Mouse (Mus musculus): ENCODE results near the gene Pds5a. TPM values are rescaled to one million over a fixed set of nuclear protein-coding genes. Genes with fewer than 3 reads are reported as not detected.
"Not testable (repeated sequence)": the region's sequence is repeated elsewhere in the genome, so short reads cannot be mapped to it uniquely, and the experiment has no call there.

The Pds5a gene
- polyA plus RNA-seq, 2 experiments: 82.7 to 90.6 TPM

DNA sequence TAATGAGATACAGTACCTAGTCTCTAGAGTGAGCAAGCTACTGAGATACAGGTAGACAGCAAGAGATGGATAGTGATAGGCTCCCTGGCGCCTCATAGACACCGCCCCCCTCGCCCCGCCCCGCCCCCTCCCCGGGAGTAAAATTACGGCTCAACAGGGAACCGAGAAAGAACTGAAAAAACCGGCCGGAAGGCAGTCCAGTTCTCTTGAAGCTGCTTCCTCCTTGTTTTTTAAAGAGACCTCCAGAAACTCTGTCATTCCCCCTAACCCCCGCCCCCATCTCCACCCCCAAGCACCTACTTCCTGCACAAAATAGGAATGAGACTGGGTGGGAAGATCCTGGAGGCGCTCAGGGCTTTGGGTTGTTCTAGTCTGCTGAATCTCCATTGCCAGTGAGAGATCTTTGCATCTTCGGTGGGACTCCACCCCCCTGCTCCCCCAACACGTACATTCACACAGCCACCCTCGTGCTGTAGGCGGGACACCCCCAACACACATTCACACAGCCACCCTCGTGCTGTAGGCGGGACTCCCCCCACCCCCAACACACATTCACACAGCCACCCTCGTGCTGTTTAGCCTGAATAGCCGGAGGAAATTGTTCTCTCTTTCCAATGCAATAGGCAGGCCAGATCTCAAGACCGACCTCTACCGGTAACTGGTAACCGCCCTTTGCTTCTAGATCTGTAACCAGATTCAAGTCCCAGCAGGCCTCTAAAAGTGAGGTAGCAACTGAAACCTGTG, 26.4 kb upstream of the Pds5a start:
- H3K27me3 ChIP-seq (ENCODE audit: control insufficient read depth, insufficient read depth, low read length): no peaks in the 10 kb centered on the region
- ATAC-seq (ENCODE audit: low FRiP score, low read depth) (peak; percentile 91), DNase-seq (ENCODE audit: low spot score) (peak; percentile 81)
- WGBS: 2% methylated on average over 23 of the region's 23 CpGs
- H3K4me1 ChIP-seq (ENCODE audit: control insufficient read depth, insufficient read depth, low read length): 0 out of 2 replicates have a peak, but pooled peaks cover 2% of the 10 kb centered on the region
- H3K9me3 ChIP-seq (ENCODE audit: control insufficient read depth, low read length): no peaks in the 10 kb centered on the region
- peak overlapping the region; percentile 88 for H3K27ac ChIP-seq (replicated peaks; ENCODE audit: low read depth, low read length)
- peak overlapping the region; percentile 70 for H3K4me2 ChIP-seq (replicated peaks; ENCODE audit: low read depth, low read length, severe bottlenecking)
- peak overlapping the region; percentile 52 for H3K9ac ChIP-seq (ENCODE audit: low read depth, low read length, severe bottlenecking)
- peak overlapping the region; percentile 42 for H3K4me3 ChIP-seq (replicated peaks; ENCODE audit: low read length)
- H3K36me3 ChIP-seq (ENCODE audit: control insufficient read depth, insufficient read depth, low read length): no peaks in the 10 kb centered on the region
- no peak for TF ChIP-seq POLR2A (IDR thresholded peaks at IDR 0.05; ENCODE audit: borderline replicate concordance, extremely low read depth, insufficient read depth, insufficient read length)

DNA sequence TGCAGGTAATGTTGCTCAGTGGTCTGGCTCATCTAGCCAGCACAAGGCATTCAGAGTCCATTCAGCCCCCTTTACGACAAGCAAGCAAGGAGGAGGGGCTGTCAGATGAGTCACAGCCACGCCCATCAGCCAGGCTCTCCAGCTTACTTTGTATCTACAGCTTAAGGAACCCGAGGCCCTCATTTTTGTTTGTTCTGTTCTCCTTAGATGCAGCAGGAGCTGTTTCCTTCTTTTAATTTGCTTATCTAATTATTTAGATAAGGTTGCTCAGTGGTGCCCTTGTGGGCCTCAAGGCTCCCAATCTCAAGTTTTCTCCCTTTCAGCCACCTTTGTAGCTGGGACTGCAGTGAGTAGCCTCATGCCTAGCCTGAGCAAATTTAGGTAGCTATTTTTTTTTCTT, 20.3 kb upstream of the Pds5a start:
- Histone ChIP-seq H3K4me2 (replicated peaks; ENCODE audit: low read depth, low read length, severe bottlenecking) (no peak overlapping the region), H3K36me3 (ENCODE audit: control insufficient read depth, insufficient read depth, low read length) (no peaks in the 10 kb centered on the region), H3K27me3 (ENCODE audit: control insufficient read depth, insufficient read depth, low read length) (no peaks in the 10 kb centered on the region), H3K9ac (ENCODE audit: low read depth, low read length, severe bottlenecking) (no peak overlapping the region), H3K9me3 (ENCODE audit: control insufficient read depth, low read length) (no peaks in the 10 kb centered on the region), H3K4me1 (ENCODE audit: control insufficient read depth, insufficient read depth, low read length) (no peaks in the 10 kb centered on the region), H3K27ac (replicated peaks; ENCODE audit: low read depth, low read length) (no peak overlapping the region), H3K4me3 (replicated peaks; ENCODE audit: low read length) (no peak overlapping the region)
- ATAC-seq (ENCODE audit: low FRiP score, low read depth) (no peak), DNase-seq (ENCODE audit: low spot score) (no peak)
- no peak for TF ChIP-seq POLR2A (IDR thresholded peaks at IDR 0.05; ENCODE audit: borderline replicate concordance, extremely low read depth, insufficient read depth, insufficient read length)
- WGBS: 14% methylated on average over 3 of the region's 3 CpGs

DNA sequence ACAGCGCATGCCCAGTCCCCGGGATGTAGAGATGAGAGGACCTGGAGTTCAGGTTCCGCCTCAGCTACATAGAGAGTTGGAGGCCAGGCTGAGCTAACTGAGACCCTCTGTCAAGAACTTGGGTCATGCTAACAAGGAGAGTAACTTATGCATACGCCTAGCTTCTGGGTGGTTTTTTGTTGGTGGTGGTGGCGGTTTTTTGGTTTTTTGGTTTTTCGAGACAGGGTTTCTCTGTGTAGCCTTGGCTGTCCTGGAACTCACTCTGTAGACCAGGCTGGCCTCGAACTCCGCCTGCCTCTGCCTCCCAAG, 19.8 kb upstream of the Pds5a start:
- not testable (repeated sequence) for H3K4me3 ChIP-seq (replicated peaks; ENCODE audit: low read length); H3K9ac ChIP-seq (ENCODE audit: low read depth, low read length, severe bottlenecking); H3K9me3 ChIP-seq (ENCODE audit: control insufficient read depth, low read length); H3K27me3 ChIP-seq (ENCODE audit: control insufficient read depth, insufficient read depth, low read length); H3K36me3 ChIP-seq (ENCODE audit: control insufficient read depth, insufficient read depth, low read length); H3K4me2 ChIP-seq (replicated peaks; ENCODE audit: low read depth, low read length, severe bottlenecking); DNase-seq (ENCODE audit: low spot score); ATAC-seq (ENCODE audit: low FRiP score, low read depth); H3K27ac ChIP-seq (replicated peaks; ENCODE audit: low read depth, low read length); H3K4me1 ChIP-seq (ENCODE audit: control insufficient read depth, insufficient read depth, low read length)
- WGBS: 94% methylated on average over 8 of the region's 8 CpGs

GRCm38 (mm10) chr5:65717063-65717902, 19.2 kb upstream of the Pds5a start:
- no peak overlapping the region for H3K4me3 ChIP-seq (replicated peaks; ENCODE audit: low read length)
- no peak overlapping the region for H3K9ac ChIP-seq (ENCODE audit: low read depth, low read length, severe bottlenecking)
- WGBS: 88% methylated on average over 18 of the region's 18 CpGs
- DNase-seq (ENCODE audit: low spot score): no peak
- H3K9me3 ChIP-seq (ENCODE audit: control insufficient read depth, low read length): no peaks in the 10 kb centered on the region
- no peaks in the 10 kb centered on the region for H3K4me1 ChIP-seq (ENCODE audit: control insufficient read depth, insufficient read depth, low read length)
- no peak overlapping the region for H3K4me2 ChIP-seq (replicated peaks; ENCODE audit: low read depth, low read length, severe bottlenecking)
- no peaks in the 10 kb centered on the region for H3K36me3 ChIP-seq (ENCODE audit: control insufficient read depth, insufficient read depth, low read length)
- no peak overlapping the region for H3K27ac ChIP-seq (replicated peaks; ENCODE audit: low read depth, low read length)
- TF ChIP-seq POLR2A (IDR thresholded peaks at IDR 0.05; ENCODE audit: borderline replicate concordance, extremely low read depth, insufficient read depth, insufficient read length): no peak
- no peak for ATAC-seq (ENCODE audit: low FRiP score, low read depth)
- H3K27me3 ChIP-seq (ENCODE audit: control insufficient read depth, insufficient read depth, low read length): no peaks in the 10 kb centered on the region

DNA sequence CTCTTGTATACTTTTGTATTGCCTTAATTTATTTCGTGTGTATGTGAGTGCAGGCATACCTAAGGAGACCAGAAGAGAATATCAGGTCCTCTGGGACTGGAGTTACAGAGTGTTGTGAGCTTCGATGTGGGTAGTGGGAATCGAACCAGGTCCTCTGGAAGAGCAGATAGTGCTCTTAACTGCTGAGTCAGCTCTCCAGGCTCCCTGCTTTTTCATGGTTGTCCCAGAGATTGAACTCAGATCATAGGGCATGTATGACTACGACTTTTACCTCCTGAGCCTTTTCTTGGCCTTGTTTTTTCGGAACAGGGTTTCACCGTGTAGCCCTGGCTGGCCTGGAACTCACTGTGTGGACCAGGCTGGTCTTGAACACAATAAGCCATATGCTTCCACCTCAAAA, 17.0 kb upstream of the Pds5a start:
- Histone ChIP-seq H3K27ac (replicated peaks; ENCODE audit: low read depth, low read length) (no peak overlapping the region), H3K36me3 (ENCODE audit: control insufficient read depth, insufficient read depth, low read length) (no peaks in the 10 kb centered on the region), H3K27me3 (ENCODE audit: control insufficient read depth, insufficient read depth, low read length) (no peaks in the 10 kb centered on the region), H3K4me1 (ENCODE audit: control insufficient read depth, insufficient read depth, low read length) (no peaks in the 10 kb centered on the region), H3K9me3 (ENCODE audit: control insufficient read depth, low read length) (no peaks in the 10 kb centered on the region), H3K4me3 (replicated peaks; ENCODE audit: low read length) (no peak overlapping the region), H3K4me2 (replicated peaks; ENCODE audit: low read depth, low read length, severe bottlenecking) (no peak overlapping the region), H3K9ac (ENCODE audit: low read depth, low read length, severe bottlenecking) (no peak overlapping the region)
- ATAC-seq (ENCODE audit: low FRiP score, low read depth) (no peak), DNase-seq (ENCODE audit: low spot score) (no peak)
- no peak for TF ChIP-seq POLR2A (IDR thresholded peaks at IDR 0.05; ENCODE audit: borderline replicate concordance, extremely low read depth, insufficient read depth, insufficient read length)
- 84% methylated on average over 6 of the region's 6 CpGs for WGBS
